Mouse (Mus musculus): Measurements from ENCODE around the gene Etnk1. TPM values are rescaled to one million over a fixed set of nuclear protein-coding genes. Genes with fewer than 3 reads are reported as not detected.

Gene Etnk1
- polyA plus RNA-seq, 1 experiment from 2014 or later: 10.7 TPM

DNA sequence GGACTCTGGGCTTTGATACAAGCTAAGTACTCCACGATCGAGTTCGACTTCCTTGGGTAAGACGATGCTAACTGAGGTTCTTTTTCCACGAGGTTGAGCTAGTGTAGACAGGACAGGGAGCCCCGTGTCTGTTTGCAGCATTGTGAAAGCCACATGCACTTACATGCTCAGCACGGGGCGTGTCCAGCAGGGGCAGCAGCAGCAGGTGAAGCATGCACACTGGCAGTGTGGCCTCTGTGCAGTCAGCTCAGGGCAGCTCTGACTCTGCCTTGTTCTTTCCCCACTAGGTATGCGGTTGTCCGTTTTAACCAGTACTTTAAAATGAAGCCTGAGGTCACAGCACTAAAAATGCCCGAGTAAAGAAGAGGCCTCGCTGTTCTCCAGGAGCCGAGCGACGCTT is 36.1 kb downstream of the Etnk1 start:
- Histone ChIP-seq H3K36me3 (ENCODE audit: control insufficient read depth, insufficient read depth, low read length) (peaks cover 5% of the 10 kb centered on the region; the same call in 1 of the 2 replicates), H3K4me1 (replicated peaks; ENCODE audit: control insufficient read depth, insufficient read depth) (no peaks in the 10 kb centered on the region), H3K27ac (replicated peaks) (no peak overlapping the region), H3K9me3 (ENCODE audit: control insufficient read depth, low read length) (no peaks in the 10 kb centered on the region), H3K9ac (ENCODE audit: low read length) (no peak overlapping the region), H3K4me2 (replicated peaks; ENCODE audit: low read depth) (no peak overlapping the region), H3K27me3 (ENCODE audit: control insufficient read depth, insufficient read depth, low read length) (no peaks in the 10 kb centered on the region), H3K4me3 (ENCODE audit: low read depth, low read length) (no peak overlapping the region)
- 79% methylated on average over 15 of the region's 15 CpGs for WGBS
- peak; percentile 23 for DNase-seq (ENCODE audit: low spot score)
- TF ChIP-seq CTCF (IDR thresholded peaks at IDR 0.05; ENCODE audit: low read depth) (peak; percentile 43), EP300 (optimal IDR thresholded peaks at IDR 0.05) (no peak)
- peak; percentile 68; the same call in 1 of the 2 replicates for ATAC-seq (ENCODE audit: low FRiP score, low TSS enrichment)

DNA sequence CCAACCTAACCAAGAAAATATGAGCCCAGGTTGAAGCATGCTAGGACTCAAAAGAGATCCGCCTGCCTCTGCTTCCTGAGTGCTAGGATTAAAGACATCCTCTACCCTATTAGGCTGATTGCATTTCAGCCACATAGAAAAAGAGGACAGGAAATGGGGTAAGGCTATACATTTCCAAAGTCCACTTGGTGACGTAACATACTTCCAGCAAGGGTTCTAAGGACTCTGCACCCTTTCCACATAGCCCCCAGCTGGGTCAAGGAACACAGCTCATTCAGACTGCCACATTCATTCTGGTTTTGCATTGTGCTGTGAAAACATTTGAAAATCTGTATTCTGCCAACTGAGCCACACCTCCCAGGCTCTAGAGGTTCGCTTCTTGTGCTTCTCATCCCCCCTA is 41.9 kb downstream of the Etnk1 start:
- H3K9me3 ChIP-seq (ENCODE audit: control insufficient read depth, low read length): no peaks in the 10 kb centered on the region; the same call in 1 of the 2 replicates
- H3K4me2 ChIP-seq (replicated peaks; ENCODE audit: low read depth): no peak overlapping the region
- ATAC-seq (ENCODE audit: low FRiP score, low TSS enrichment) (no peak), DNase-seq (ENCODE audit: low spot score) (no peak)
- TF ChIP-seq EP300 (optimal IDR thresholded peaks at IDR 0.05) (no peak), CTCF (IDR thresholded peaks at IDR 0.05; ENCODE audit: low read depth) (no peak)
- no peak overlapping the region for H3K27ac ChIP-seq (replicated peaks)
- H3K9ac ChIP-seq (ENCODE audit: low read length): no peak overlapping the region
- no peak overlapping the region for H3K4me3 ChIP-seq (ENCODE audit: low read depth, low read length)
- no peaks in the 10 kb centered on the region for H3K4me1 ChIP-seq (replicated peaks; ENCODE audit: control insufficient read depth, insufficient read depth)
- WGBS: 99% methylated on average over 3 of the region's 3 CpGs
- H3K36me3 ChIP-seq (ENCODE audit: control insufficient read depth, insufficient read depth, low read length): peaks cover 5% of the 10 kb centered on the region; the same call in 1 of the 2 replicates
- no peaks in the 10 kb centered on the region for H3K27me3 ChIP-seq (ENCODE audit: control insufficient read depth, insufficient read depth, low read length)

- WGBS: 84% methylated on average over 6 of the region's 6 CpGs
- TF ChIP-seq EP300 (optimal IDR thresholded peaks at IDR 0.05) (no peak), CTCF (IDR thresholded peaks at IDR 0.05; ENCODE audit: low read depth) (no peak)
- Histone ChIP-seq H3K9me3 (ENCODE audit: control insufficient read depth, low read length) (peaks cover 3% of the 10 kb centered on the region; the same call in 1 of the 2 replicates), H3K36me3 (ENCODE audit: control insufficient read depth, insufficient read depth, low read length) (no peaks in the 10 kb centered on the region), H3K4me2 (replicated peaks; ENCODE audit: low read depth) (no peak overlapping the region), H3K4me3 (ENCODE audit: low read depth, low read length) (no peak overlapping the region), H3K4me1 (replicated peaks; ENCODE audit: control insufficient read depth, insufficient read depth) (no peaks in the 10 kb centered on the region), H3K27me3 (ENCODE audit: control insufficient read depth, insufficient read depth, low read length) (no peaks in the 10 kb centered on the region), H3K27ac (replicated peaks) (no peak overlapping the region), H3K9ac (ENCODE audit: low read length) (no peak overlapping the region)
- DNase-seq (ENCODE audit: low spot score): no peak
- no peak for ATAC-seq (ENCODE audit: low FRiP score, low TSS enrichment)
Observed at GRCm38 (mm10) chr6:143212766-143213165, 45.7 kb downstream of the Etnk1 start.

DNA sequence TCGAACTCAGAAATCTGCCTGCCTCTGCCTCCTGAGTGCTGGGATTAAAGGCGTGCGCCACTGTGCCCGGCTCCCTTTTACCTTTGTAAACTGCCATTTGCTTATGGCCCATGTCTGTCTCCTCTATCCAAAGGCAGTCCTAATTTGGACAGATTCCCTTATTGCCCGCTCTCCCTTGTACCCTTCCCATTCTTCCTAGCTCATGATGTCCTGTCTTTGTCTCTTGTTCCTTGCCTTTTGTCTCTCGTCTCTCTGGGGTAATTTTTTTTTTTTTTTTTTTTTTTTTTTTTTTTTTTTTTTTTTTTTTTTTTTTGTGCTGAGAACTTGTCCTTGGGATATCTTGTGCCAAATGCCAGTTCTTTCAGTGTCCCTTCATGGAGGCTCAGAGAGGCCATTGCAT is 46.4 kb downstream of the Etnk1 start:
- Histone ChIP-seq H3K27ac (replicated peaks) (no peak overlapping the region), H3K36me3 (ENCODE audit: control insufficient read depth, insufficient read depth, low read length) (no peaks in the 10 kb centered on the region), H3K4me1 (replicated peaks; ENCODE audit: control insufficient read depth, insufficient read depth) (no peaks in the 10 kb centered on the region), H3K9ac (ENCODE audit: low read length) (no peak overlapping the region), H3K9me3 (ENCODE audit: control insufficient read depth, low read length) (peaks cover 3% of the 10 kb centered on the region; the same call in 1 of the 2 replicates), H3K27me3 (ENCODE audit: control insufficient read depth, insufficient read depth, low read length) (no peaks in the 10 kb centered on the region), H3K4me3 (ENCODE audit: low read depth, low read length) (no peak overlapping the region), H3K4me2 (replicated peaks; ENCODE audit: low read depth) (no peak overlapping the region)
- DNase-seq (ENCODE audit: low spot score) (no peak), ATAC-seq (ENCODE audit: low FRiP score, low TSS enrichment) (no peak)
- TF ChIP-seq CTCF (IDR thresholded peaks at IDR 0.05; ENCODE audit: low read depth): no peak
- TF ChIP-seq EP300 (optimal IDR thresholded peaks at IDR 0.05): no peak
- WGBS: 94% methylated on average over 6 of the region's 6 CpGs

DNA sequence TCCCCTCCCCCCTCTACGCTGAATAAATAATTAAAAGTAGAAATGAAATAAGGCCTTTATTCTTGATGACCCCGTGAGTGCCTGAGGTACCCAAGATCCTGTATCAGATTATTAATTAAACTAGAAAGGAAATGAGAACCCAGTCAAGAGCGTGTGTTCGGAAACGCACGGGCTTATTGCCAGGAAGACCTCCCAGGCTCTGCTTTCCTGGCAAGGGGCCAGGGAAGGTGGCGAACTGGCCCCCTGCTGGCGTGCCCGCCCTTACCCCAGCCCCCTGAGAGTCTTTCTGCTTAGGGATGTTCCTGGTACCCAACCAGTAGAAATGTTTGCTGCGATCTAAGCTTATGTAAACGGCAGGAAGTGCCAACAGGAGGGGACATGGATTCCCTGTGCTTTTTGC is 49.2 kb downstream of the Etnk1 start:
- H3K4me2 ChIP-seq (replicated peaks; ENCODE audit: low read depth): no peak overlapping the region
- no peak overlapping the region for H3K4me3 ChIP-seq (ENCODE audit: low read depth, low read length)
- ATAC-seq (ENCODE audit: low FRiP score, low TSS enrichment) (no peak), DNase-seq (ENCODE audit: low spot score) (no peak)
- H3K9me3 ChIP-seq (ENCODE audit: control insufficient read depth, low read length): peaks cover 3% of the 10 kb centered on the region; the same call in 1 of the 2 replicates
- H3K36me3 ChIP-seq (ENCODE audit: control insufficient read depth, insufficient read depth, low read length): no peaks in the 10 kb centered on the region
- no peaks in the 10 kb centered on the region for H3K27me3 ChIP-seq (ENCODE audit: control insufficient read depth, insufficient read depth, low read length)
- H3K27ac ChIP-seq (replicated peaks): no peak overlapping the region
- no peaks in the 10 kb centered on the region for H3K4me1 ChIP-seq (replicated peaks; ENCODE audit: control insufficient read depth, insufficient read depth)
- TF ChIP-seq CTCF (IDR thresholded peaks at IDR 0.05; ENCODE audit: low read depth): no peak
- TF ChIP-seq EP300 (optimal IDR thresholded peaks at IDR 0.05): no peak
- H3K9ac ChIP-seq (ENCODE audit: low read length): no peak overlapping the region
- 69% methylated on average over 11 of the region's 11 CpGs for WGBS

DNA sequence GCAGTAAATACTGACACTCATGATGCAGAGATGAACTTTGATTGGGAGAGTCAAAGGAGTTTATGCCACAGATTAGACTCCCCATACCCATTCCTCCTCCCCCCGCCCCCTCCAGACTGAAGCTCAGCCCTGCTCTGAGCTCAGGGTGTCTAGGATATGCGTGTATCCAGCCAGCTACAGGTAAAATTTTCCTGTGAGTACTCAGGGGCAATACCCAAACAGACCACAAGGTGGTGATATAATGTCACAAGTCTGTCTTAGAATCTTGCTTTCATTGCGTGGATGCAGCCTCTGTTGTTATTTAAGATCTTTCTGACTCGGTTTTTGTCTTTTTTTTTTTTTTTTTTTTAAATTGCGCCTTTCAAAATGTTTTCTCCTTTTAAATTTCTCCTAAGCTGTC is 52.3 kb downstream of the Etnk1 start:
- no peak overlapping the region for H3K27ac ChIP-seq (replicated peaks)
- H3K4me2 ChIP-seq (replicated peaks; ENCODE audit: low read depth): no peak overlapping the region
- H3K4me1 ChIP-seq (replicated peaks; ENCODE audit: control insufficient read depth, insufficient read depth): no peaks in the 10 kb centered on the region
- H3K4me3 ChIP-seq (ENCODE audit: low read depth, low read length): no peak overlapping the region
- WGBS: 2% methylated on average over 5 of the region's 5 CpGs
- no peaks in the 10 kb centered on the region for H3K36me3 ChIP-seq (ENCODE audit: control insufficient read depth, insufficient read depth, low read length)
- no peaks in the 10 kb centered on the region for H3K27me3 ChIP-seq (ENCODE audit: control insufficient read depth, insufficient read depth, low read length)
- no peak overlapping the region for H3K9ac ChIP-seq (ENCODE audit: low read length)
- ATAC-seq (ENCODE audit: low FRiP score, low TSS enrichment) (no peak), DNase-seq (ENCODE audit: low spot score) (peak; percentile 69)
- 0 out of 2 replicates have a peak, but pooled peaks cover 3% of the 10 kb centered on the region for H3K9me3 ChIP-seq (ENCODE audit: control insufficient read depth, low read length)
- TF ChIP-seq EP300 (optimal IDR thresholded peaks at IDR 0.05) (no peak), CTCF (IDR thresholded peaks at IDR 0.05; ENCODE audit: low read depth) (peak; percentile 90)
